Mouse (Mus musculus): ENCODE results near the gene F2rl3.

Gene F2rl3

DNA sequence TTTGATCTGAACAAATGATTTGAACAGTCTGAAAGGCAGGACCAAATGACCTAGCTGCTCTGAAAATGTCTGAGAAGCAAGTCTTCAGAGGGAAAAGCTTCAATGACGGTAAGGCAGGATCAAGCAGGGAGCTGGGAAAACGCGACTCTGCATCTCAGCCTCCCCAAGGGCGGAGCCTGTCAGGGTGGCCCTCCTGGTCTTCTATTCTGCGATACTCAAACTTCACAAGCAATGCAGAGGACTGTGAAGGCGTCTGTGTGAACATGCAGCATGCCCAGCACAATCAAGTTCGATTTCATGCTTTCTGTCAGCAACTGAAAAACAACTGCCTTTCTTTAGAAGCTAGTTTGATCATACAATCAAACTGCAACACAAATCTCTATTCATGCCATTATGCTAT lies 5.1 kb downstream of the F2rl3 start:
- no peak for DNase-seq

- no peak for DNase-seq
These were observed 16.1 kb downstream of the F2rl3 start for GRCm38 (mm10) chr8:72777797-72778196.

- no peak for DNase-seq
These were observed 19.0 kb downstream of the F2rl3 start for GRCm38 (mm10) chr8:72780644-72781043.

GRCm38 (mm10) chr8:72801583-72801982 lies 39.9 kb downstream of the F2rl3 start:
- no peak for DNase-seq

- peak; percentile 17 for DNase-seq
These were observed 51.0 kb downstream of the F2rl3 start for GRCm38 (mm10) chr8:72812690-72813089.
